Mouse (Mus musculus) cerebellum, adult 2 months (tissue): ENCODE measurements around the gene Dagla. TPM values are rescaled to one million over a fixed set of nuclear protein-coding genes. Genes with fewer than 3 reads are reported as not detected.

Experiments
- DNase-seq, 2 experiments: peaks; one replicate each; pipeline ENCODE4 v3.0.0; 2021
- H3K27ac ChIP-seq: fragments of 200-500 bp; 2 replicates; pipeline ENCODE4 v1.5.1; 2012; ENCODE audit warnings: low read length, control low read depth, inconsistent platforms; ENCODE audit not compliant: insufficient read depth
- H3K27me3 ChIP-seq: fragments of 200-500 bp; 2 replicates; pipeline ENCODE4 v1.6.1; 2012; ENCODE audit warnings: inconsistent platforms, mild to moderate bottlenecking, low read length, moderate library complexity; ENCODE audit not compliant: control insufficient read depth, insufficient read depth
- H3K4me1 ChIP-seq: fragments of 200-500 bp; 2 replicates; pipeline ENCODE4 v1.6.1; 2011; ENCODE audit warnings: low read length; ENCODE audit not compliant: control insufficient read depth, insufficient read depth
- H3K4me3 ChIP-seq: fragments of 200-500 bp; replicated peaks from 2 replicates; pipeline ENCODE3; 2011; ENCODE audit warnings: mild to moderate bottlenecking, low read depth, low read length, control low read depth; ENCODE audit not compliant: insufficient read depth
- CTCF ChIP-seq: fragments of 200-500 bp; IDR thresholded peaks from 2 replicates; pipeline ENCODE4 v1.5.1; 2011; ENCODE audit warnings: low read depth, mild to moderate bottlenecking, control low read depth, low read length, moderate library complexity, borderline replicate concordance; ENCODE audit not compliant: insufficient read depth
- POLR2A ChIP-seq: fragments of 200-500 bp; IDR thresholded peaks from 2 replicates; pipeline ENCODE4 v1.6.1; 2011; ENCODE audit warnings: low read length, control low read depth, borderline replicate concordance; ENCODE audit not compliant: insufficient read depth
- WGBS: fragments of 180-500 bp; shearing (Covaris S2); methylation state at CpG from one replicate; pipeline ENCODE4 v1.1.7; 2018; 5-methylcytosine and 5-hydroxymethylcytosine counted together
- polyA plus RNA-seq: library from polyadenylated mRNA; depleted of rRNA; stranded (reverse); fragments of >200 nt; gene quantifications from 2 replicates; pipeline ENCODE4 v1.2.3, GENCODE M21; 2012; rRNA removed

Gene Dagla
- polyA plus RNA-seq: 53.4 and 59.5 TPM in 2 replicates

- peak within 1 kb of the TSS; percentile 70 for H3K4me3 ChIP-seq
- H3K4me1 ChIP-seq: peaks cover 3% of the 10 kb centered on the region; the same call in 1 of the 2 replicates
- no peaks in the 10 kb centered on the region for H3K27me3 ChIP-seq
- WGBS: 6% methylated on average over 56 of the region's 56 CpGs
- DNase-seq: peak; percentile 75 to 86
- peak; percentile 87 for TF ChIP-seq CTCF
- no peak for TF ChIP-seq POLR2A
- H3K27ac ChIP-seq: no peak within 1 kb of the TSS
Measured at GRCm38 (mm10) chr19:10304810-10305544, at the start of gene Dagla. TSS of gene Dagla (minus strand) at chr19:10304877.

GRCm38 (mm10) chr19:10352218-10352617 lies 47.5 kb upstream of the Dagla start:
- TF ChIP-seq CTCF: no peak
- no peak for TF ChIP-seq POLR2A
- Histone ChIP-seq H3K4me1 (no peaks in the 10 kb centered on the region), H3K27me3 (no peaks in the 10 kb centered on the region), H3K4me3 (no peak overlapping the region), H3K27ac (no peak overlapping the region)
- 88% methylated on average over 7 of the region's 7 CpGs for WGBS
- DNase-seq: no peak

GRCm38 (mm10) chr19:10347628-10348273 lies 43.1 kb upstream of the Dagla start:
- WGBS: 53% methylated on average over 5 of the region's 5 CpGs
- no peak for DNase-seq
- Histone ChIP-seq H3K4me3 (no peak overlapping the region), H3K27ac (no peak overlapping the region), H3K27me3 (no peaks in the 10 kb centered on the region), H3K4me1 (no peaks in the 10 kb centered on the region)
- no peak for TF ChIP-seq CTCF
- TF ChIP-seq POLR2A: no peak

GRCm38 (mm10) chr19:10345696-10346095 lies 41.0 kb upstream of the Dagla start:
- no peak for TF ChIP-seq POLR2A
- TF ChIP-seq CTCF: no peak
- Histone ChIP-seq H3K27me3 (no peaks in the 10 kb centered on the region), H3K27ac (no peak overlapping the region), H3K4me3 (no peak overlapping the region), H3K4me1 (peaks cover 10% of the 10 kb centered on the region)
- no peak for DNase-seq
- WGBS: 46% methylated on average over 12 of the region's 12 CpGs

GRCm38 (mm10) chr19:10343866-10344265 lies 39.2 kb upstream of the Dagla start:
- peaks cover 10% of the 10 kb centered on the region for H3K4me1 ChIP-seq
- no peak for TF ChIP-seq CTCF
- DNase-seq: no peak
- H3K27me3 ChIP-seq: no peaks in the 10 kb centered on the region
- 96% methylated on average over 10 of the region's 10 CpGs for WGBS
- no peak overlapping the region for H3K4me3 ChIP-seq
- H3K27ac ChIP-seq: no peak overlapping the region

- 9% methylated on average over 12 of the region's 12 CpGs for WGBS
- no peak overlapping the region for H3K4me3 ChIP-seq
- H3K4me1 ChIP-seq: peaks cover 10% of the 10 kb centered on the region
- peak overlapping the region; percentile 9; the same call in 1 of the 2 replicates for H3K27ac ChIP-seq
- no peak for TF ChIP-seq POLR2A
- peak; percentile 73 to 74 for DNase-seq
- H3K27me3 ChIP-seq: no peaks in the 10 kb centered on the region
Measured at GRCm38 (mm10) chr19:10341817-10342439, 37.3 kb upstream of the Dagla start.

- DNase-seq: peak; percentile 44 to 63
- H3K27ac ChIP-seq: no peak overlapping the region
- TF ChIP-seq CTCF (peak; percentile 82), POLR2A (no peak)
- no peak overlapping the region for H3K4me3 ChIP-seq
- 23% methylated on average over 11 of the region's 11 CpGs for WGBS
- H3K27me3 ChIP-seq: no peaks in the 10 kb centered on the region
- peaks cover 10% of the 10 kb centered on the region for H3K4me1 ChIP-seq
Measured at GRCm38 (mm10) chr19:10341152-10341551, 36.5 kb upstream of the Dagla start.

- 64% methylated on average over 5 of the region's 5 CpGs for WGBS
- H3K4me1 ChIP-seq: peaks cover 10% of the 10 kb centered on the region
Measured at GRCm38 (mm10) chr19:10340661-10341060, 36.0 kb upstream of the Dagla start.

More at GRCm38 (mm10) chr19:10340661-10341060, 36.0 kb upstream of the Dagla start:
- DNase-seq: no peak
- H3K27ac ChIP-seq: no peak overlapping the region
- H3K27me3 ChIP-seq: no peaks in the 10 kb centered on the region
- no peak overlapping the region for H3K4me3 ChIP-seq
- TF ChIP-seq POLR2A (no peak), CTCF (no peak)
